Mouse (Mus musculus): ENCODE results near the gene 4930578C19Rik. TPM values are rescaled to one million over a fixed set of nuclear protein-coding genes. Genes with fewer than 3 reads are reported as not detected.
"Not testable (repeated sequence)": the region's sequence is repeated elsewhere in the genome, so short reads cannot be mapped to it uniquely, and the experiment has no call there.

4930578C19Rik gene
- polyA plus RNA-seq, 1 experiment from 2014 or later, result 0.45 TPM

DNA sequence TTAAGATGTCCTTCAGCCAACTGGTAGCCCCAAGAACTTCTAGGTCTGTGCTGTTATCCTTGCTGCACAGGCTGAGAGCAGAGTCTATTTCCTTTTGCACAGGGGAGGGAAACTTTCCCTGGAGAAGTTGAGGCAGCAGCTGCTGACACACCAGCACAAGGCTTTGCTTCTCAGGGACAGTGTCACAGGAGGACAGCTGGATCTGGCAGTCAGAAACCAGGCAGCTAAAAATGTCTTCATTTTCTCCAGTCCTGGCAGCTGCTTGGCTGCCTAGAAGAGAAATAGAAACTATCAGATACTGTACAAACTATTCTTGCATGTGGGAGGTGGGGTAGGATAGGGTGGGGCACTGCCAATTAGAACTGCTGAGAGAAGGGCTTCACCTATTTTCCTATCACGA, 42.2 kb downstream of the 4930578C19Rik start:
- no peaks in the 10 kb centered on the region for H3K4me1 ChIP-seq (ENCODE audit: control insufficient read depth, insufficient read depth, low read length)
- no peaks in the 10 kb centered on the region for H3K36me3 ChIP-seq (replicated peaks; ENCODE audit: control insufficient read depth, insufficient read depth, low read depth, low read length)
- no peaks in the 10 kb centered on the region for H3K9me3 ChIP-seq (replicated peaks; ENCODE audit: control insufficient read depth, low read length)
- H3K4me3 ChIP-seq (ENCODE audit: low read depth, low read length), result no peak overlapping the region
- WGBS, result 36% methylated on average over 1 of the region's 1 CpGs
- H3K27me3 ChIP-seq (ENCODE audit: control insufficient read depth, insufficient read depth, low read length), result no peaks in the 10 kb centered on the region
- no peak overlapping the region for H3K4me2 ChIP-seq (ENCODE audit: low read depth, low read length)
- no peak overlapping the region for H3K9ac ChIP-seq (replicated peaks; ENCODE audit: low read length)
- no peak for DNase-seq (ENCODE audit: low spot score)
- ATAC-seq (replicated peaks; ENCODE audit: insufficient number of reproducible peaks, low FRiP score, low TSS enrichment, low read depth), result no peak
- no peak overlapping the region for H3K27ac ChIP-seq (replicated peaks; ENCODE audit: low read depth, low read length)

- Histone ChIP-seq H3K27me3 (ENCODE audit: control insufficient read depth, insufficient read depth, low read length) (no peaks in the 10 kb centered on the region), H3K27ac (replicated peaks; ENCODE audit: low read depth, low read length) (no peak overlapping the region), H3K9ac (replicated peaks; ENCODE audit: low read length) (no peak overlapping the region), H3K36me3 (replicated peaks; ENCODE audit: control insufficient read depth, insufficient read depth, low read depth, low read length) (no peaks in the 10 kb centered on the region), H3K4me2 (ENCODE audit: low read depth, low read length) (no peak overlapping the region), H3K4me3 (ENCODE audit: low read depth, low read length) (no peak overlapping the region), H3K9me3 (replicated peaks; ENCODE audit: control insufficient read depth, low read length) (no peaks in the 10 kb centered on the region), H3K4me1 (ENCODE audit: control insufficient read depth, insufficient read depth, low read length) (no peaks in the 10 kb centered on the region)
- whole genome bisulfite sequencing, result 80% methylated on average over 2 of the region's 2 CpGs
- ATAC-seq (replicated peaks; ENCODE audit: insufficient number of reproducible peaks, low FRiP score, low TSS enrichment, low read depth) (no peak), DNase-seq (ENCODE audit: low spot score) (no peak)
Measured at GRCm38 (mm10) chrX:18414560-18414959, 46.6 kb downstream of the 4930578C19Rik start.

DNA sequence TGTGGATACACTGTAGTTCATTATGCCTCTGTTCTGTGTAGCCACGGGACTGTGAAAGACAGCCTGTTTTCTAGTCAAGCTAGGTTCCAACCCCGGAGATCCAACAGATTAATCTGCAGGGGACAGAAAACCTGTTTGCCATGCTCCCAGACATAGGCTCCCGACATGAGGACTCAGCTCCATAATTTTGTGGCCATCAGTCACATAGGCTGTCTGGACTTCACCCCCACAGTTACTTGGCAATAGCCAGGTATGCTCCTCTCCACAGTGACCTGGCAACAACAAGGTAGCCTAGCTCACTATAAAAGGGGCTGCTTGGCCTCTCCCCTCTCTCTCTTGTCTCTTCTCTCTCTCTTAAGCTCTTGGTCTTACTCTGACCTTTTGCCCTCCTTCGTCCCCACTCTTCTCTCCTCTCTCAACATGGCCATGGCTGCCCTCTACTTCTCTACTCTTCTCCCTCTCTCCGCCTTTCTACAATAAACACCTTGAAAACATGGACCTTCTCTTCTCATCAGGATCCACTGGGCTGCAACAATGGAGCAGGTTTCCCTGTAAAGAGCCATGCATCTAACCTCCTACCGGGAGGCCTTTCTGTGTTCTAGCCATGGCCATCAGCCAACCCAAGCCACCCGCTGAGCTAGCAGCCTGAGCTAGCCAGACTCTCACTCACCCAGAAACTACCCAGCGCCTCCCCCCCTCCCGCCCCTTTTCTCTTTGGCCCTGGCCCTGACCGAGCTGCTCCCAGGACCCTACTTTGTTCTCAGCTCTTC, 49.9 kb downstream of the 4930578C19Rik start:
- H3K9me3 ChIP-seq (replicated peaks; ENCODE audit: control insufficient read depth, low read length), result no peaks in the 10 kb centered on the region
- WGBS, result 83% methylated on average over 10 of the region's 10 CpGs
- H3K36me3 ChIP-seq (replicated peaks; ENCODE audit: control insufficient read depth, insufficient read depth, low read depth, low read length), result no peaks in the 10 kb centered on the region
- DNase-seq (ENCODE audit: low spot score) (no peak), ATAC-seq (replicated peaks; ENCODE audit: insufficient number of reproducible peaks, low FRiP score, low TSS enrichment, low read depth) (no peak)
- H3K9ac ChIP-seq (replicated peaks; ENCODE audit: low read length), result no peak overlapping the region
- no peak overlapping the region for H3K27ac ChIP-seq (replicated peaks; ENCODE audit: low read depth, low read length)
- no peak overlapping the region for H3K4me2 ChIP-seq (ENCODE audit: low read depth, low read length)
- no peaks in the 10 kb centered on the region for H3K4me1 ChIP-seq (ENCODE audit: control insufficient read depth, insufficient read depth, low read length)
- H3K27me3 ChIP-seq (ENCODE audit: control insufficient read depth, insufficient read depth, low read length), result no peaks in the 10 kb centered on the region
- H3K4me3 ChIP-seq (ENCODE audit: low read depth, low read length), result no peak overlapping the region

DNA sequence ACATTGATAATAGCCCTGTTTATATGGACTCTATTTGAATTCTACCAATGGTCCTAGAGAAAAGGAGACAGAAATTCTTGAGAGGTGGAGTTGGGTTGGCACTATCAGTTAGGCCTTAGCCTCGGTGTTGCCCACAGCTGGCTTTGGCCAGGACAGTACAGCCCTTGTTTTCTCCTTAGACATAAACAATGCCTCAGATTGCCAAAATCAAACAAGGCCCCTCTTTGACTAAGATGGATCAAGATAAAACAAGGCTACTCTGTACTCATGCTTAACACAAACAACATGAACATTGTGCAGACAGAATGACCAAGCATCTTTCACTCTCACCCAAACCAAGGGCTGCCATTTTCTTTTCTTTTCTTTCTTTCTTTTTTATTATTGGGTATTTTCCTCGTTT, 51.6 kb downstream of the 4930578C19Rik start:
- 40% methylated on average over 2 of the region's 2 CpGs for WGBS
- no peaks in the 10 kb centered on the region for H3K4me1 ChIP-seq (ENCODE audit: control insufficient read depth, insufficient read depth, low read length)
- H3K9me3 ChIP-seq (replicated peaks; ENCODE audit: control insufficient read depth, low read length), result no peaks in the 10 kb centered on the region
- H3K27ac ChIP-seq (replicated peaks; ENCODE audit: low read depth, low read length), result no peak overlapping the region
- no peak for ATAC-seq (replicated peaks; ENCODE audit: insufficient number of reproducible peaks, low FRiP score, low TSS enrichment, low read depth)
- H3K9ac ChIP-seq (replicated peaks; ENCODE audit: low read length), result no peak overlapping the region
- no peak overlapping the region for H3K4me2 ChIP-seq (ENCODE audit: low read depth, low read length)
- H3K4me3 ChIP-seq (ENCODE audit: low read depth, low read length), result no peak overlapping the region
- DNase-seq (ENCODE audit: low spot score), result no peak
- no peaks in the 10 kb centered on the region for H3K36me3 ChIP-seq (replicated peaks; ENCODE audit: control insufficient read depth, insufficient read depth, low read depth, low read length)
- H3K27me3 ChIP-seq (ENCODE audit: control insufficient read depth, insufficient read depth, low read length), result no peaks in the 10 kb centered on the region

- Histone ChIP-seq H3K9ac (replicated peaks; ENCODE audit: low read length) (no peak overlapping the region), H3K36me3 (replicated peaks; ENCODE audit: control insufficient read depth, insufficient read depth, low read depth, low read length) (no peaks in the 10 kb centered on the region), H3K27ac (replicated peaks; ENCODE audit: low read depth, low read length) (no peak overlapping the region), H3K9me3 (replicated peaks; ENCODE audit: control insufficient read depth, low read length) (no peaks in the 10 kb centered on the region), H3K4me2 (ENCODE audit: low read depth, low read length) (no peak overlapping the region), H3K27me3 (ENCODE audit: control insufficient read depth, insufficient read depth, low read length) (no peaks in the 10 kb centered on the region), H3K4me3 (ENCODE audit: low read depth, low read length) (no peak overlapping the region), H3K4me1 (ENCODE audit: control insufficient read depth, insufficient read depth, low read length) (no peaks in the 10 kb centered on the region)
- 55% methylated on average over 10 of the region's 10 CpGs for WGBS
- ATAC-seq (replicated peaks; ENCODE audit: insufficient number of reproducible peaks, low FRiP score, low TSS enrichment, low read depth), result no peak
- DNase-seq (ENCODE audit: low spot score), result no peak
Measured at GRCm38 (mm10) chrX:18402296-18402695, 58.9 kb downstream of the 4930578C19Rik start.

DNA sequence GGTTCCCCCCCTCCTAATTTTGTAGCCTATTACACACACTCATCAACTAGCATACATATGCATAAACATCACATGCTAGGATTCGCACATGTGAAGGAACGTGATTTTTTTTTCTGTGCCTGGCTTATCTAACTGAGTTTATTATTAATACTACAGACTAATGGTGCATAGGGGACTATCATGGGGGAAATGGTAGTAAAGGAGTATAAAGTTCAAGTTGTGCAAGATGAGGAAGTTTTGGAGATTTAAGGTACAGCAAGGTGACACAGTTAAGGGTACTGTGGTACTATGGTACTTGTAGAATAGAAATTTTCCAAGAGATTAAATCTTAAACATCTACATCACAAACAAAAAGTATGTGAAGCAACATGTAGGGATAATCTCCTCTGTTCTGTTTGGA, 64.5 kb downstream of the 4930578C19Rik start:
- DNase-seq (ENCODE audit: low spot score) (no peak), ATAC-seq (replicated peaks; ENCODE audit: insufficient number of reproducible peaks, low FRiP score, low TSS enrichment, low read depth) (no peak)
- H3K9ac ChIP-seq (replicated peaks; ENCODE audit: low read length), result no peak overlapping the region
- no peaks in the 10 kb centered on the region for H3K36me3 ChIP-seq (replicated peaks; ENCODE audit: control insufficient read depth, insufficient read depth, low read depth, low read length)
- no peaks in the 10 kb centered on the region for H3K4me1 ChIP-seq (ENCODE audit: control insufficient read depth, insufficient read depth, low read length)
- WGBS, result 88% methylated on average over 2 of the region's 2 CpGs
- no peak overlapping the region for H3K4me3 ChIP-seq (ENCODE audit: low read depth, low read length)
- H3K27me3 ChIP-seq (ENCODE audit: control insufficient read depth, insufficient read depth, low read length), result no peaks in the 10 kb centered on the region
- no peak overlapping the region for H3K4me2 ChIP-seq (ENCODE audit: low read depth, low read length)
- H3K9me3 ChIP-seq (replicated peaks; ENCODE audit: control insufficient read depth, low read length), result no peaks in the 10 kb centered on the region
- no peak overlapping the region for H3K27ac ChIP-seq (replicated peaks; ENCODE audit: low read depth, low read length)

DNA sequence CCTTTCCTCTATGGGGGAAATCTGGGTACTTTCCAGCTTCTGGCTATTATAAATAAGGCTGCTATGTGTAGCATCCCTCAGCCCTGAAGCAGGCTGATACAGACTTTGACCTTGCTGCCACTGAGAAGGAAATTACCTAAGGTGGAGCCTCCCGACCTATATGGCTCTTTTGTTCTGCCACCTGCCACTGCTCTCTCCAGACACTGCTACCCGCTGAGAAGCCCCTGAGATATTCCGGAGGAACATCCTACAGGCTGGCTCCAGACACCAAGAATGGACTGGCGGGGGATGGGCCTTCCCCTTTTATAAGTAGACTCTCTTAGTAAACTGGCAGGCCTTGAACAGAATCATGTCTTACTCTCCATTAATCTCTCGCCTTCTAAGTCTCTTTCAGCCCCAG, 77.0 kb downstream of the 4930578C19Rik start:
- H3K4me3 ChIP-seq (ENCODE audit: low read depth, low read length); ATAC-seq (replicated peaks; ENCODE audit: insufficient number of reproducible peaks, low FRiP score, low TSS enrichment, low read depth); H3K4me1 ChIP-seq (ENCODE audit: control insufficient read depth, insufficient read depth, low read length); H3K27ac ChIP-seq (replicated peaks; ENCODE audit: low read depth, low read length); H3K9me3 ChIP-seq (replicated peaks; ENCODE audit: control insufficient read depth, low read length); H3K9ac ChIP-seq (replicated peaks; ENCODE audit: low read length); H3K4me2 ChIP-seq (ENCODE audit: low read depth, low read length); H3K36me3 ChIP-seq (replicated peaks; ENCODE audit: control insufficient read depth, insufficient read depth, low read depth, low read length); DNase-seq (ENCODE audit: low spot score); H3K27me3 ChIP-seq (ENCODE audit: control insufficient read depth, insufficient read depth, low read length): not testable (repeated sequence)
- WGBS, result 79% methylated on average over 5 of the region's 5 CpGs
